Mouse (Mus musculus) splenic B cell, adult 2 months (primary cell): ENCODE results near the gene Rflnb.
"Not testable (repeated sequence)": the region's sequence is repeated elsewhere in the genome, so short reads cannot be mapped to it uniquely, and the experiment has no call there.

ENCODE experiments used
- DNase-seq: peaks from one replicate; pipeline ENCODE4 v3.0.0-alpha.2; 2011; ENCODE audit warnings: low read depth, low spot score
- H3K27me3 ChIP-seq: 2 replicates; pipeline ENCODE4 v1.6.1; 2012; ENCODE audit warnings: mild to moderate bottlenecking, low read length, moderate library complexity, mixed read lengths; ENCODE audit not compliant: control insufficient read depth, poor library complexity, insufficient read depth, severe bottlenecking
- H3K36me3 ChIP-seq: 2 replicates; pipeline ENCODE4 v1.6.1; 2012; ENCODE audit warnings: mild to moderate bottlenecking, low read length, moderate library complexity, mixed read lengths; ENCODE audit not compliant: control insufficient read depth, poor library complexity, insufficient read depth, severe bottlenecking

Rflnb gene

DNA sequence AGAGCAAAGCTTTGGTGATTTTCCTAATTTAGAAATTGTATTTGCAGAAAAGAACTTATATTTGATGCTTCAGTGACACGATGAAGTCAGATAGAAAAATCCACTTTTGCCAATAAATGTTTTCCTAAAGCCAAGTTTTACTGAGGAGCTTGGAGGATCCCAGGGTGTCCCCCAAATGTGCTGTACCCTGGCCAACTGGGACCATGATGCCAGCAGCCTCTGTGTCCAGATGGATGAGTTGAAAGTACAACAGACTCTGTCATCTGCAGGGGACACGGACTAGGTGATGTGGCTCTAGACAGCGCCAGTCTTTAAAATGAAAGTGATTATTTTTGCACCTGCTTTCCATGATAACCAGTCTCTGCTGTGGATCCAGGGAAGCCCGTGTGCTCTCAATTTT, 7.7 kb downstream of the Rflnb start:
- no peak for DNase-seq
- Histone ChIP-seq H3K36me3 (peaks cover 5% of the 10 kb centered on the region), H3K27me3 (no peaks in the 10 kb centered on the region)

DNA sequence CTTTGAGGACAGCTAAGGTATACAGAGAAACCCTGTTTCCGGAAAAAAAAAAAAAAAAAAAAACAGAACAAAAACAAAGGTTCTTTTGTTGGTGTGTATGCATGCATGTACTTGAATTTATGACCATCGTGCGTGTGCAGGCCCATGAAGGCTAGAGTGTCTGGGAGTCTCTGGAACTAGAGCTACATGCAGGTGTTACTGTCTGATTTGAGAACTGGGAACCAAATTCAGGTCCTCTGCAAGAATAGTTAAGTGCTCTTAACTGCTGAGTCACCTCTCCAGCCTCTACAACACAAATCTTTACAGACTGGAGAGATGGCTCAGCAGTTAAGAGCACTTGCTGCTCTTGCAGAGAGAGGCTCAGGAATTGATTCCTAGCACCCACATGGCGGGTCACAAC, 11.8 kb downstream of the Rflnb start:
- no peak for DNase-seq
- Histone ChIP-seq H3K36me3 (no peaks in the 10 kb centered on the region), H3K27me3 (no peaks in the 10 kb centered on the region)

DNA sequence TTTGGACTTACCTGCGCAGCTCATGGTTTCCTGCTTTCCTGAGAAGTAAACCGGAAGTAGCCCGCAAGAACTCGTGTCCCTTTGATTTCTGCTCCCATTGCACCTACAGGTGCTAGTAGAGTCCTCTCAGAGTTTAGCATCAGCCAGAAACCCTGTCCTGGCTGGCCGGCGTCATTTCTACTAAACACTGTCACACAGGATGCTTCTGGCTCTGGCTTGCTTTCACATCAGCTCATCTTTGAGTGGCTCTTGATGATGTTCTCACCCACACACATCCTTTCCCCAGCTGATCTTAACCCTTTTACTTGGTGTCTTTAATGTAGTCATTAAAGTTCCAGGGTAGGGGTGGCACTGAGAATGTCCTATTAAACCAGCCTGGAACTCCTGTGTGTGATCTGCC, 12.3 kb downstream of the Rflnb start:
- H3K27me3 ChIP-seq, result no peaks in the 10 kb centered on the region
- DNase-seq, result no peak
- H3K36me3 ChIP-seq, result no peaks in the 10 kb centered on the region

DNA sequence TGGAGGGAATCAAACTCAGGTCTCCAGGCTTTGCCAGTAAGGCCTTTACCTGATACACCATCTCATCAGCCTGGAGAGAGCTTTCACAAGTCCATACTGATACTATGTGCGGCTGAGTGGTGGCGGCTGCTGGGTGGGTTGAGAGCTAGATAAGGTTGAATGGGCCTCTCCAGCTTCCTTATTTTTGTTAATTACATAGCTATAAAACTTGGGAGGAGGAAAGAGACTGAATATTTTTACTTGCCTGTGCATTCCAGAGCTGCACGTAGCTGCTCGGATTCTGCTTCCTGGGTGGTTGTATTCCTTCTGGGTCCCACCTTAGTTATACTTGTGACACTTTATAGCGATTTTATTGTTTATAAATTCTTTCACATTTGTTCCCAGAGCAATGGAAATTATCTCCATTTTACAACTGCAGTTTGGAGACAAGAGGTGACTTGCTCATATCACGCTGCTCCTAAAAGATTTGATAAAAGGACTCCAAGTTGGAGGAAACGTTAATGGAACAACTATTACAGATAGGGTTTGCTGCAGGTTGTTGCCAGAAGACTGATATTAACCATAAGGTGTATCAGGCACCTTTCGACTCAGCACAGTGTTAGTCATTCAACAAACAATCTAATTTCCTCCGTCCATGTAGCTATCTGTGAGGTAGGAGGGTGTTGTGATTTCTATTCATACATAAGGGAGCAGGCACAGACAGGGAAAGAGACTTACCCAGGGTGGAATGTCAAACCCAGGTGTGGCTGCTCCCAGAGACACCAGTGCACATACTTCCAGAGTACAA, 16.6 kb downstream of the Rflnb start:
- no peak for DNase-seq
- Histone ChIP-seq H3K36me3 (no peaks in the 10 kb centered on the region), H3K27me3 (no peaks in the 10 kb centered on the region)

DNA sequence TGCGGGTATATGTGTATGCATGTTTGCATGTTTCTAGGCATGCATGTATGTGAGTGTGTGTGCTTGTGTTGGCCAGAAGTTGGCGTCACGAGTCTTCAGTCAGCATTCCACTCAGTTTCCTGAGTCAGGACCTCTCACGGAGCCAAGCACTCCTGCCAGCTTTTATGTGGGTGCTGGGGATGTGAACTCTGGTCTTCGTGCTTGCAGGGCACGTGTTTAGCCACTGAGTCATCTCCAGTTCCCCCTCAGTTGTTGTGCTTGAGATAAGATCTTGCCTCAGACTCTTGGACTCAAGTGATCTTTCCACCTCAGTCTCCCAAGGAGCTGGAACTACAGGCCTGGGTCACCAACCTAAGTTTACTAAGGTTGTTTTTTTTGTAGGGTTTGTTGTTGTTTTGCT, 18.5 kb downstream of the Rflnb start:
- no peaks in the 10 kb centered on the region for H3K36me3 ChIP-seq
- DNase-seq, result no peak

DNA sequence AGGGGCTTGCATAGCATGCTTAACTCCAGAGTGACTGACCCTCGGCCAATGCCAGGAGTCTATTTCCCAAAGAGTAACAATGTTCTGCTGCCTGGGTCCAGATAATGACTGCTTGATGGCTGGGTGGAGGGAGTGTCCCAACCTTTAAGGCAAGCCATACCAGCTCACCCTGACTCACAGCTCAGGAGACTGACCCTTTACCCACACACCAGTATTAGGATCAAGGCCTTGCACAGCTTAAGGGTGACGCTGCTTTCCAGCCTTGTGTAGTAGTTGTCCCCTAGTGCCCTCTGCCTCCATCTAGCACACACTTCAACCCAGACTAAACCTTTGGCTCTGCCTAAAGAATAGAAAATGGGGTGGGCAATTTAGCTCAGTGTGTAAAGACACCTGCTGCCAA, 19.4 kb downstream of the Rflnb start:
- DNase-seq, result no peak
- Histone ChIP-seq H3K36me3 (no peaks in the 10 kb centered on the region), H3K27me3 (no peaks in the 10 kb centered on the region)

More for the DNA sequence above, 18.5 kb downstream of the Rflnb start:
- no peaks in the 10 kb centered on the region for H3K27me3 ChIP-seq

DNA sequence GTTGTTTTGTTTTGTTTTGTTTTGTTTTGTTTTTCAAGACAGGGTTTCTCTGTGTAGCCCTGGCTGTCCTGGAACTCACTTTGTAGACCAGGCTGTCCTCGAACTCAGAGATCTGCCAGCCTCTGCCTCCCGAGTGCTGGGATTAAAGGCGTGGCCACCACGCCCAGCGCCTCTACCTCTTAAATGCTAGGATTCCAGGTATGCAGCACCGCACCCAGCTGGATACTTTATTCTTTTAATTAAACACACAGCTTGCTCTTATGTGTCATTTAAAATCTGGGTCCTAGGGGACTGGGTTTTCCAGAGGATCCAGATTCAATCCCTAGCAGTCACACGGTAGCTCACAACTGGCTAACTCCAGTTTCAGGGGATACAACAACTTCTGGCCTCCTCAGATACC, 23.3 kb downstream of the Rflnb start:
- H3K27me3 ChIP-seq, DNase-seq, H3K36me3 ChIP-seq: not testable (repeated sequence)

DNA sequence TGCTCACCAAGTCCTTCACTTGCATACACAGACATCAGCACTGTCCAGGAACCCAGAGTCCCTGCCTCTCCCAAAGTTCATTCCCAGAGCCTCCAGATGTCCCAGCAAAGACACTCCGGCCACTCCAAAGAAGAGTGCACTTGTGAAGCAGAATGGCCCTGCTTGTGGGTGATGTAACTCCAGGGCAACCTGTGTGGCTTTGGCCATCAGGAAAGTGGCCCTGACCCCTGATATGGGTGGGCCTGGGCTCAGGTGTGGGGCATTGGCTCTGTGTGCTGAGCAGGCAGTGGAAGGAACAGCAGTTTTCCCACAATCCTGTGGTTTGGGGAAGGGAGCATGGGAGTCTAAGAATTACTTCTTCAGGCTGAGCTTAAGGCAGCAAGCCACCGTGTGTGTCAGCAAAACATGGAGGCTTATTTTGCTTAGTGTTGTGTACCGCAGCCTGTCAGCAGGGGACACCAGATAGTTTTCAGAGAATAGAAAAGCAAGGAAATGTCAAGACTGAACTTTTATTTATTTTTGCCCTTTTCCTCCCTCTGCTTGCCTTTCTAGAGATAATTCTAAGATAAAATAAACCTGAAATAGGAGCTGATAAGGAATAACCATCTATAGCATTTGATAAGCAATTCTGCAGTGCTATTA, 26.2 kb downstream of the Rflnb start:
- H3K36me3 ChIP-seq, result no peaks in the 10 kb centered on the region
- DNase-seq, result no peak

DNA sequence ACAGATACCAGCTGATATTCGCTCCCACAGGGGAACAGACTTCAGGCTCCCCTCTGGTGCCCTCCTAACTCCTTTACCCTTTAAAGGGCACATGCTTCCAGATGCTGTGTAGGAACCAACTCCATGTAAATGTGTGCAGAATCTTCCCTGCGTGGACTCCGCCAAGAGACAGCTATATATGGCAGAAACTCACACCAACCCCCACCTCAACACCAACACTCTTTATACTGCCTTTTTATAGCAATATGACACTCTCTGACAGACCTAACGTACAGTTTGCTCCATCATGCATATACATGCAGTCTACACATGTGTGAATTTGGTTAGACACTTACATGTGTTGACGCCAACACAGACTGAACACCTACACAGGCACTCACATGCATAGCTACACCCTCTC, 26.9 kb downstream of the Rflnb start:
- Histone ChIP-seq H3K27me3 (no peaks in the 10 kb centered on the region), H3K36me3 (no peaks in the 10 kb centered on the region)
- no peak for DNase-seq

More for the DNA sequence above, 26.2 kb downstream of the Rflnb start:
- H3K27me3 ChIP-seq, result no peaks in the 10 kb centered on the region

DNA sequence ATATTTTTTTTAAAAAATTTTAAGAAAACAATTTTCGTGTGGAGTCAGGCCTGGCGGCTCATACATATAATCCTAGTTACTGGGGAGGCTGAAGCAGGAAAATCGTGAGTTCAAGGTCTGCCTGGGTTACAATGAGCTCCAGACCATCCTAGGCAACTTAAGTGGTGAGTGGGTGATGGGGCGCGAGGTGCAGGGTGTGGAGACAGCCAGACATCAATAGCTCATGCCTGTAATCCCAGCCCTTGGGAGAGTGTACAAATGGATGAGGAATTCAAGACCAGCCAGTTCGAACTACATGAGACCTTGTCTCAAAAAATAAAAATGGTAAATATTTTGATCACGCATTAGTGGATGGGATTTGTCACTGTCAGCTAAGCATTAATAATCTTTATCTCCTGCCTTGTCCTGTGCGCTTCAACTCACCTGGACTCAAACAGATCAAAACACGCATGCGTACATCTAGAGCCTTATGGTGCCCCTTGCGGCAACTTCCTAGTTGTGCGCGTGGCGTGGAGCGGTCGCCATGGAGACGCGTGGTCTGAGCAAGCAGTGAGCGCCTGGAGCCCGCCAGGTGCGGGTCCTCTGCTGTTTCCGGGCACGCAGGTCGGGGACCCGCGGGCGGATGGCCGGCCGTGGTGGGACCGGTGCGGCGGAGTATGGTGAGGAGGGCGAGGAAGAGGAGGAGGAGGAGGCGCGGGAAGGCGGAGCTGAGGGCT, 28.0 kb downstream of the Rflnb start, which contains the start of gene 1700016K19Rik:
Gene 1700016K19Rik, plus strand, starts transcription at position 473 of the 716 bp plus-strand sequence.
- peak; percentile 96 for DNase-seq
- Histone ChIP-seq H3K36me3 (no peaks in the 10 kb centered on the region), H3K27me3 (no peaks in the 10 kb centered on the region)

DNA sequence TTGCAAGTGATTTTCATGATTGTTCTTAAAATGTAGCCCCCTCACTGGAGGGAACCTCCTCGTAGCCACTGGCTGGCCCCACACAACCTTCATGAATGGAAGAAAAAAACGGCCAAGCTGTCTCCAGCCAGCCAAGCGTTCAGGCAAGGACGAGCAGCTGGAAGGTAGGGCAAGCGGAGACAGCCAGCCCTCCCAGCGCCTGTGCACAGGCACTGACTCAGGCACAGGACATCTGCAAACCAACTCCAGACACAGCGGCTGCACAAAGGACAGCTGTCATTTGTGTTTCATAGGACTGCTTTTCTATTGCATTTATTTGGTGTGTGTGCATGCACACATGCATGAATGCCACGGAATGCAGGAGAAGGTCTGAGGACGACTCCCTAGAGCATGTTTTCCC, 33.2 kb downstream of the Rflnb start:
- no peak for DNase-seq
- Histone ChIP-seq H3K27me3 (no peaks in the 10 kb centered on the region), H3K36me3 (no peaks in the 10 kb centered on the region)

DNA sequence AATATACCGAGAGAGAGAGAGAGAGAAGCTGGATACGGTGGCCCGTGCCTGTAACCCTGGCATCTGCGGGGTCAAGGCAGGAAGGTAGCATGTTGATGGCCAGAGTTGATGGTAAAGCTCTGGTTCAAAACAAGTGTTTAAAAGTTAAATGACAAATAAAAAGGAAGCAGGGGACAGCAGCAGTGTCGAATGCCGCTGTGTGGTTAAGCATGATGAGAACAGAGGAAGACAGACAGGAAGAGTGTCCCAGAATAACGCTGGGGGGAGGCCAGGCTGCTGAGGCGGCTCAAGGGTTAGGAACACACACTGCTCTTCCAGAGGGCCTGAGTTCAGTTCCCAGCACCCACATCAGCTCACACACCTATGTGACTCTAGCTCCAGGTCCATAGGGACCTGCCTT, 35.1 kb downstream of the Rflnb start:
- Histone ChIP-seq H3K27me3 (no peaks in the 10 kb centered on the region), H3K36me3 (no peaks in the 10 kb centered on the region)
- DNase-seq, result peak; percentile 26

DNA sequence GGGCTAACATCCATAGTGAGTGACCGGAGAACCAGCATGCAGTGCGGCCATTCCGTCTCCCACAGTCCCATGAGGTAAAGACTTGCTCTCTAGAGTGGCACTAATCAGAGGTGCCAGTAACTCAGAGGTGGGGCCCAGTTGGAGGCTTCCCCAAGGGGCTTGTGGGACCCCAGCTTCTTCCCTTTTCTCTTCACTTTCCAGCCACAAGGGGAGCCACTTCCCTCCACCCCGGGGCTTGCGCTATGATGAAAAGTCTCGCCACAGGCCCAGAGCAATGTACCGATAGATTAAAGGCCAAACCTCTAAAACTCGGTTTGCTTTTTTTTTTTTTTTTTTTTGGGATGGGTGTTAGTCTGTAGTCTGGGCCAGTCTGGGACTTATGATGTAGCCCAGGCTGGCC, 35.7 kb downstream of the Rflnb start:
- Histone ChIP-seq H3K27me3 (no peaks in the 10 kb centered on the region), H3K36me3 (no peaks in the 10 kb centered on the region)
- DNase-seq, result peak; percentile 54

DNA sequence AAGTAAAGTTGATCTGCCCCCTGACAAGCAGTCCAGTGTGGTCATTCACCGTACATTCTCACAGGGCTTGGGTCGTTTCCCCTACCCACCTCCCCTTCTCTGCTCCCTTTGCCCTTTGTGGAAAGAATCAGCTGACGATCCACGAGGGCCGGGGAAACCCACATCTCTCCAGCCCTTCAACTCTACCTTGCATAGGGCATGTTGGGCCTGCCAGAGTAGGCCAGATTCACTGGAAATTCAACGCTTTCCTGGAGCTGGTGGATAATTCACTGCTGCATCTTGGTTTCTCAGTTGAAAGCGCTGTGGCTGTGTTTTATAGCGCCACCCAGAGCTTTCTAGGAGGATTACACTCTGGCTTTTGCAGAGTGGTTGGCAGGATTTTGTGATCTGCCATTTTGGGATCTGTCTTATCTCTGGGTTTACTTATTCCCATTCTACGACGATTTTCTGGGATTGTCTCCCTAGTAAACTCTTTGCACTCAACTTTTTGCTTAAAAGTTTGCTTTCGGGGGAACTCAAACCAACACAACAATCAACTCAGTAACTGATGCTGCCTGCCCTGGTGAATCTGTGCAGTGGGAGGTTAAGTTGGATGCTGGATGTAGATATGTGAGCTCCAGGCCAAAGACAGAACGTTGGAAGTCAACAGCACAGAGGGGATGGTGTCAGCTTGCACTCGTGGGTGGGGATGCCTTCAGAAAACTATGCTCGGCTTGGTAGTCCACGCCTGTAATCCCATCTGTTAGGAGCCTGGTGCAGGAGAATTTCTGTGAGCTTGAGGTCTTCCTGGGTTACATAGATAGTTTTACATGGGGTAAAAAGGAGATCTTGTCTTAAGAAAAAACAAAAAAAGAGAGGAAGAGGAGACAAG, 36.4 kb downstream of the Rflnb start:
- Histone ChIP-seq H3K36me3 (no peaks in the 10 kb centered on the region), H3K27me3 (no peaks in the 10 kb centered on the region)
- no peak for DNase-seq
